Mouse (Mus musculus) v-Abl transformed pro-B cells (cell line): ENCODE results near the gene Lamb1.

Source experiments
- in situ Hi-C, 2 experiments: fragments of 400-800 bp; cut with MboI; formaldehyde crosslinking; loops; one replicate each; pipeline ENCODE4 v1.15.1; 2025; ENCODE audit not compliant: unreplicated experiment in 2 of 2

Lamb1 gene

DNA sequence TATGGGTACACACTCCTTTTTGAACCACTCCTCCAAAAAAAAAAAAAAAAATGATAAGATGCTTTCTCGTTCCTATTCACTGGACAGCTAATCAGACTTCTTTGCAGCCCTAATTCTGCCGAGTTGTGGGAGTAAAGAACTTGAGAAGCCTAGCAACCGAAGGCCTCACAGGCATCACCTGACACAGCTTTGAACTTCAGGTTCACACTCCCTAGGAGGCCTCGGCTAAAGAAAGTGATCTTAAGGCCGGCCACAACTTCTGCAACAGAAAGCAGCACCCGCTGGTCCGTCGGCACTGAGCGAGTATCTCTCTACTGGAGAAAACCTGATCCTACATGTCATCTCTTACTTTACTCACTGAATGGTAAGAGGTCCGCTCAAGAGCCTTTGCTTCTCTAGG lies 16.4 kb upstream of the Lamb1 start:
- in situ Hi-C loops, result no loop called here

DNA sequence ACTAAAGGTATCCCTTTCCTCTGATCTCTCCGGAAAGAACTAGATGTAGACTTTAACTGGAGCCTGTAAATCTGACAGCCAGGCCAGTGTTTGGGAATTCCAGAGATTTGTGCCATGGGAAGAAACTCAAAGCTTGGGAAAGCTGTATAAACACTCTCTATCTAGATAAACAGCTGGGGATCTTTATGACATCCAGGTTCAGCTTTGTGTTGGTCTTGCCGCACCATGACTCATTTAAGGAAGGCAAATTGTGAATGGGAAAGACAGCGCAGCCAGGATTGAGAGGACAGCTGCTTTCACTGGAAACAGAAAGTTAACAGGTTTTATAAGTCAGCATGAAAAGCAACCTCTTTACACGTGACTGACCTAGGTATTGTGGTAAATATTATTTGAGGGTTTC lies 12.8 kb upstream of the Lamb1 start:
- in situ Hi-C loops, result no loop called here

DNA sequence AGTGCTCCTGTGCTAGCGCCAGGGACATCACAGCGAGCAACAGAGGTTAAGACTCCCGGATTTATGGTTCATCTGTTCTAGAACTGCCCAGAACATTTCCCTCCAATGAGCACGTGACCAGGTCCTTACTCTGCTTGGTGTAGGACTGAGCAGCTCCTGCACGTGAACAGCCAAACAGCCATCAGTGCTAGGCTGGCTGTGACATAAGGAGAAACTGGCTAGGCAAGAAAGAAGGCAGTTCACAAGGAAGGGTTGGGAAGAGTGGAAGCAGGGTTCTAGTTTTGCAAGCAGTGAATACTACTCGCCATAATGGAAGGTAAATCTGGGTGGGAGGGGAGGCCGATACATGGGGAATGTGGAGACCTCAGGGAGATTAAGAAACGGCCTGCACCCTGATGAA lies 10.1 kb upstream of the Lamb1 start:
- in situ Hi-C loops, result no loop called here

DNA sequence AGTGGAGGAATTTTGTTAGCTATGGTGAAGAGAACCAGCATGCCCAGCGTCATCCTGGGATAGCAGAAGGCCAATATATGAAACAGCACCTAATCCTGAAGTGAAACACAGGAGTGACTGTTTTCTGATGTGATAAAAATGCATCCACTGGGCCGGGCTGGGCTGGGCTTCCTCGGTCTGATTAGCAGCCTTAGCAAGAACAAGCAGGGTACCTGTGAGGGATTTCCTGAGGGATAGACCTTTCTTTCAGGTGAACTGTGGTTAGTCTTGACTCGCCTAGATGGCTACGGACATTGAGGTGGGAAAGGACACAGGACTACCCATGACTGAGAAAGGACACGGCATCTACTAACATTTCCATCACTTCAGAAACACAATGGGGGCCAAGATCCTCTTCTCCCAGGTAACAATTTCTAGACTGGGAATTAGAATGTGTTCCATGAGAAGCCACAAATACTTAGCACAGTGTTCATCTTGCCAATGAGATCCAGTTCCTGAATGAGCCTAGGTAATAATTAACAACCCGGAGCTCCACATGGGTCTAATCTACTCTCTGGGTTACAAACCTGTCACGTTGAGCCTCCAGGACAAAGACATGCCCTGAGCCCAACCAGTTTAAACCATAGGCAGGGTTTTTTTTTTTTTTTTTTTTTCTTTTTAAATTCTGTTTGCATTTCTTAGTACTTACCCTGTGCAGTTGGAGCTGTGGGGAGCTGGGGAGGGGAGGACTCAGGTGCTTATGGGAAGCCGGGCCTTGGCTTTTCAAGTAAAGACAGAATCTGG lies 8.7 kb upstream of the Lamb1 start:
- in situ Hi-C loops, result no loop called here

DNA sequence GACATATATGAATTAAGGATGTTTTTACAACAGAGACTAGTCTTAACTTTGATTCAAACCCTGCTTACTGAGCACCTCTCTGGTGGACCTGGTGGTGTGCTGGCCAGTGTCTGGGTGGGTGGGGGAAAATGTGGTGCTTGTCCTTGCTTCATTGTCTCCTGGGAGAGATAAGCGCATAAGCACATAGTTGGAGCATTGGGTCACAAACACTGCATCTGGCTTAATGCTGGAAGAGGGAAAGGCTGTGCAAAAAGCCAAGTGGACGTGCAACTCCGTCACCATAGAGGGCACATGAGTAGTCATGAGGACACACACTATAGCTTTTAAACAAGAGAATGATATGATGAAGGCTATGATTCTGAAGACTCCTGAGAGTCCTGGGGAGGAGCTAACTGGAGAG lies 3.2 kb upstream of the Lamb1 start:
- in situ Hi-C loops, result no loop called here

DNA sequence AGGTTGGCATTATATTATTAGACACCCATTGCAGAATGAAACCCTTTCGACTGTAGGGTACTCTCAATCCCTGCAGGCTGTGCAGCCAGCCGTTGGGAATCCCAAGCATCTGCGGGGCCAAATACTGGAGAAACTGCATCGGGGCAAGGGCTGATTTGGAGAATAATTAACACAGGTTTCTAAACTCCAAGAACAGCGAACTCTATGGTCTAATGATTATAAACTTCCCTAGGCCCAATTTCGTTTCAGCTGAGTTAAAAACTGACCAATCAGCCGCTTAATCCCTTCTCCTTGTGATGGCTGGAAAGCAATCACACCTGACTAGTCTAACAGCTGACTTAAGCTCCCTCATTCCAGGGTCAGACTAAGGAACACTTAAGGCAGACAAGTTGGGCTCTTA lies 1.1 kb upstream of the Lamb1 start:
- in situ Hi-C loops, result no loop called here

DNA sequence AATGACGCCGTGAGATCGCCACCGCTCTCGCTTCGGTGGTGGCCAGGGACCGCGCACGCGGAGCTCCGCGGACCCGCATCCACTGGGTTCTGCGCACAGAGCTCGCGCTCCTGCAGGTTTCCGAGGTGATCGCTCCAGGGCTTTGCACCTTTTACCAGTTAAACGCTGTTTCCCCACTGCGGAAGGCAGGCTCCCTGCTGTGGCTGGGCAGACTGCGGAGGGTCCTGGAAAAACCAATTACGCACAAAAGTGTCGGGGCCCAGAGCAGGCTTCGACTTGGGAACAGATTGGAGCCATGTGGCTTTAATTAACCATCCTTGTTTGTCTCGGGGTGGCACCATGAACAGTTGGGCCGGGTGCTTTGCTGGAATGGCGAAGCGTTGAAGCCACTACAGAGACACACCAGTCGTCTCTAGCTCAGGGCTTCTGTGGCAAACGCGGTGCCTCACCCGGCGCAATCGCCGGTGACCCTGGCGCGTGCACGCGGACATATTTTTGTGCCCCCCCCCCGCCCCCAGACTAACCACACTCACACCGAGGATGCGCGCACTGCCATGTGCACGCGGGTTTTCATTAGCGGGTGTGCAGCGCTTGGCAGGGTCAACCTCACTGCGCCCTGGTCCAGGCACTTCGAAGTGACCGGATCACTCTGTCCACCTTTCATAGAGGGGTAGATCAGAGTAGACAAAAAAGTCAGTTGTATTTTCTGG lies 843 bp downstream of the Lamb1 start:
- in situ Hi-C loops, result no loop called here

DNA sequence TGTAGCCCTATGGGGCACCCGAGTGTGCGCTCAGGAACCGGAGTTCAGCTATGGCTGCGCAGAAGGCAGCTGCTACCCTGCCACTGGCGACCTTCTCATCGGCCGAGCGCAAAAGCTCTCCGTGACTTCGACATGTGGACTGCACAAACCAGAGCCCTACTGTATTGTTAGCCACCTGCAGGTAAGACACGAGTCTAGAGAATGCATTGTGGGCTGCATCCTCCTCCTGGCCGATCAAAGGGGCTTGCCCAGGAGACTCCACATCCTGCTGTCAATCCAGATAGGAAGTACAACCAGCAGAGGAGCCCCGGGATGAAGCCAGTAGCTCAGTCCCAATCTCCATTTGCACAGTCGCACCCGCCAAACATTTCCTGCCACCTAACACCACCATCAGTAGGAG lies 1.7 kb downstream of the Lamb1 start:
- in situ Hi-C loops, result no loop called here

DNA sequence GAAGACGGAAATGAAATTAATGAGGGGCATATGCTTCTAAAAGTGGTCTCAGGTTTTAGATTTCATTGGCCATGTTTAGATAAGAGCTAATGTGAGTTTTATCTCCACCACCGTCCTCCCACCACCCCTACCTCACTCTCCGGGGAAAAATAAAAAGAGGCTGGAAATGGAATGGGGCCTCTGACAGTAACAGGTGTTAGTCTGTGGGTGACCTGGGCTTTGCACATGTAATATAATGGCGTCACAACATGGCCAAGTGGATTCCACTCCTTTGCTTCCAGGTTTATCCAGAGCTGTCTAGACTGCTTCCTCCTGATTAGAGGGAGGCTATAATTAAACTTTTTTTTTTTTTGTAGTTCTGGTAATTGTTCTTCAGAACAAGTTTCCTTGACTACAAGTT lies 2.3 kb downstream of the Lamb1 start:
- in situ Hi-C loops, result no loop called here

DNA sequence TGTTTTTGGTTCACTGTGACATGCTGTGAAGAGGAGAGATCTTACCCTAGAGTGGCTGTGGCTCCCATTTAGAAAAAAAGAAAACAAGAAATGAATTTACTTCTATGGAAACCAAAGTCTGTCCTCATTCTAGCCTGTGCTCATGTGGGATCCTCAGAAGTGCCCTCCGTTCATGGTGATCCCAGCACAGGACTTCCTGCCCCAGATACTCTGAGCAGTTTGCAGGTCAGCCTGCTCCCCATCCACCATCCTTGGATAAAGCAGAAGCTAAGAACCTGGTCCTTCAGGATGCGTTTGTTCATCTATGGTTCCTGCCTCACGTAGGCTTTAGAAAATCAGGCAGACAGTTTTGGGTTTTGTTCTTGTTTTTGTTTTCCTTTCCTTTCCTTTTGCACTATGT lies 3.3 kb downstream of the Lamb1 start:
- in situ Hi-C loops, result no loop called here

DNA sequence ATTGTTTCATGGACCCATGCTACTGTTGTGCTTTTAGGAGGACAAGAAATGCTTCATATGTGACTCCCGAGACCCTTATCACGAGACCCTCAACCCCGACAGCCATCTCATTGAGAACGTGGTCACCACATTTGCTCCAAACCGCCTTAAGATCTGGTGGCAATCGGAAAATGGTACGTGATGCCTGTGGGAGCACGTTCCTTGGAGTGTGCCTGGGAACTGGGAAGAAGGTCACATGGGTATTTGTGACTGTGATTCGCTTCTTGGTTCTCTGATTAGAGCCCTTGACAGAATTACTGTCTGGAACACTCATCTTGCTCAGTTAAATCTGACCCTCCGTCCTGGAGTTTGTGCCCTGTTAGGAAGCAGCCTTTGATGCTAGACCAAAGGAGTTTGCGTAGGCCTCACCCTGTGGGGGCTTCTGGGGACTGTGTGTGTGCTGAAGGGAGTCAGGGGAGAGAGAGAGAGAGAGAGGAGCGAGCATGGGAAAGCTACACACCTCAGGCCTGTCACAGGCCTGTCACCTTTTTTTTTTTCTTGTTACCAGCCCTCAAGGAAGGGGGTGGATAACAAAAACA lies 4.1 kb downstream of the Lamb1 start:
- in situ Hi-C loops, result no loop called here

DNA sequence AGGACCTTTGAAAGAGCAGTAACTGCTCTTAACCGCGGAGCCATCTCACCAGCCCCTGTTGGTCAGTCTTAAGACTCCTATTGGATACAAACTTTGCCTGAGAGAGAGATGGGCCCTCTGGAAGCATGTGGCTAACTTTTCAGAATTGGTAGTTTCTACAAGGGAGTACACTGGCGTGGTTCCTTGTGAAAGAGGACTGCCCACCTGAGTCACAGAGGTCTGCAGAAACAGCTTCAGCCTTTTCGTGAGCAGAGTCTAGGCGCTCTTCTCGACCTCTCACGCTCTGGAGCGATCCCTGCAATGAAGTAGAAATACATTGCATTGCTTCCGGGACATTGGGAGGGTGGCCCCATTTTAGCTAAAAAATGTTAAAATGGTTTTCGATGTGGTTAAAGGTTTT lies 5.3 kb downstream of the Lamb1 start:
- in situ Hi-C loops, result no loop called here

DNA sequence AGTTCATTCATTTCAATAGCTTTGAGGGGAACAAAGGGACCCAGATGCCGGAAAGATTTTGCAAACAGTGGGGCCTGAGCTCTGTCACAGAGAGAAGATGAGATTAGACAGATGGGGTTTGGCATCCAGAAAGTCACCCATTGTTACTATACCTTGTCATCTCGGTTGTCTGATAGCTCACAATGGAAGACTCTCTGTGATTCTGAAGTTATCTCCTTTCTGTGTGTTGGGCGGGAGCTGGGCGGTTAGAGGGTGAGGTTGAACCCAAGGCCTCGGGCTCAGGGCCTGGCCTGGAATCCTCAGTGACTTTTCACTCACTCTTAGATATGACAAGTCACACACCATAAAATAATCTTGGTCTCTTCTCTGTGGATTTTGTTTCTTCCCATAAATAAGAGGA lies 5.7 kb downstream of the Lamb1 start:
- in situ Hi-C loops, result no loop called here

DNA sequence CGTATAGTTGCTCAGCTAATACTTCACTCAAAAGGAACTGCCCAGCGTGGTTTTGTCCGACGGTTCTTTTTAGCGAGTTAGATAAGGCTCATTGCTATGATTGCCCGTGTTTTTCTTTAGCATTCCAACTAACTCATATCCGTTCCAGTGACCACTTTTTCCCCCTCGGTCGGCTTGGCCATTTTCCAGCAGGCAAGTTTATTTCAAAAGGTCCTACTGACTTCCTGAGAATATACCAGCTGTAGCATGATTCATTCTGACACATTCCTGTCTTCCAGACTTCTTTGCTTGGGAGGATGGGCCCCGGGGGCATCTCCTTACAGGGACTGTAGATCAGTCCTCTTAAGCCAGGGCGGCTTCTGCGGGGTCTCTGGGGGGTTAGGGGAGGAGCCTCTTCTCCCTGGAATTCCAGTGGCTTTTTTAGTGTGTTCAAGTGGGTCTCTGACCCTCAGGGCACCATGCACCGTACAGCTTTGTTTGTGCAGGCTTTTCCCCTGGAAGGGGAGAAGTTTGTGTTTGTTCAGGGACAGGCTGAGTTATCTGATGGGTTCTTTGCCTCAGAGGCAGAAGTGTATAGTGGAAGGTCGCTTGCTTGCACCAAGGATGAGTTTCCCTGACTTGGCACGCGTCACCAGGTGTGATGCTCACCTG lies 6.5 kb downstream of the Lamb1 start:
- in situ Hi-C loops, result no loop called here

DNA sequence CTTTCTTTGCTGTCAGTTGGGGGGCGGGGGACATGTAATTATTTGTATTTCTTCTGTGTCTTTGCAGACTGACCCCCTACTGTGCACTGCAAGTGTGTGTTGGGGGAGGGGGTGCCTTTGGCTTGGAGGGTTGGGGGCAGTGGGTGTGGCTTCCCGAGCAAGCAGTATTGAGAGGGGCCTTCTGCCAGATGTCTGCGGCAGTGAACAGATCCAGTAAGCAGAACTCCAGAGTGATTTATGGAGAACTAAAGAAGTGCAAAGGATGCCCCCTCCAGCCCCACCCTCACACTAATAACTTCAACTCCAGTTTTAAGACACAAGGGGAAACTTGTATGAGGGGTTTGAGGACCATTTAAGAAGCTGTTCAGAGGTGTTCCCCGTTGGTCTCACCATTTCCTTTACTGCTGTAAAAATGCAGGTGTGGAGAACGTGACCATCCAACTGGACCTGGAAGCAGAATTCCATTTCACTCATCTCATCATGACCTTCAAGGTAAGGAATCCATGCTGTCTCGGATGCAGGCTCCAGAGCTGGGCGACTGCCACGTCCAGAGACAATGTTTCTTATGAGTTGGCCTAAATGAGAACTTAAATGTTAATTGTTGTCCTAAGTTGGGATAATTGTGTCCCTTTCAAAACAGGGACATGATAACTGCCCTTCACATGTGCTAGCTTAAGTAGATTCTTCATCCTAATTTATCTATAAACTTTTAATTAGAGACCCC lies 7.1 kb downstream of the Lamb1 start:
- in situ Hi-C loops, result no loop called here

DNA sequence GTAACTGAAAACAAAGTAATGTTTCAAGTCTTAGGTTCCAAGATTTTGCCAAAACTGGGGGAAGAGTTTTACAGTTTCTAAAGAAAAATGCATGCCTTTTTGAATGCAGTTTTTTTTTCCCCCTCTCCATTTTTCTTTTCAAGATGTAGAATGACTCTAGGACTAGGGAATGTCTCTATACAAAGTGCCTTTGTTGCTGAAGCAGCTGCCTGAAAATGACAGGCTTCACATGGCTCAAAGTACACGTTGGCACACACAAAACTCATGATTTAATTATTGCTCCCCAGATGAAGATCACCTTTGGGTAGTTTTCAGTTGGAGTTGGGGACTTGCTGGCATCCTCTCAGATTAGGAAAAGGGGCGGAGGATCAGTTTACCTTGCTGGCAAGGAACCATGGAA lies 7.8 kb downstream of the Lamb1 start:
- in situ Hi-C loops, result no loop called here

DNA sequence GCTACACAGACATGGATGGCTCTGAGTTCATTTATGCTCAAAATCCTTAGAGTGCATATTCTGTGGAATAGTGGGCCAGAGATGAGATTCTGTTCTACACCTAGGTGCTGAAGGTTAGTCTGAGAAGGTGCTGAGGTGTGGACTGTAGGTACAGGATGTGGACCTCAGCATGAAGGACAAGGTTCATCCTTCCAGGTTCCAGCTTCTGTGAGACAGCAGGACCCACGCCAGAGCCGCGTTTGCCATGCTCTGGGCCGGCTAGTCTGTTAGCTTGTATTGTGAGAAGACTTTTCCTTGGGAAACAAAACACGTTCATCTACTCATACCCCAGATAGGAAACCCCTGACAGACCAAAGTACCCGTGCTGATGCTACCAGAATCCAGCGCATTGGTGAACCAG lies 8.6 kb downstream of the Lamb1 start:
- in situ Hi-C loops, result no loop called here

DNA sequence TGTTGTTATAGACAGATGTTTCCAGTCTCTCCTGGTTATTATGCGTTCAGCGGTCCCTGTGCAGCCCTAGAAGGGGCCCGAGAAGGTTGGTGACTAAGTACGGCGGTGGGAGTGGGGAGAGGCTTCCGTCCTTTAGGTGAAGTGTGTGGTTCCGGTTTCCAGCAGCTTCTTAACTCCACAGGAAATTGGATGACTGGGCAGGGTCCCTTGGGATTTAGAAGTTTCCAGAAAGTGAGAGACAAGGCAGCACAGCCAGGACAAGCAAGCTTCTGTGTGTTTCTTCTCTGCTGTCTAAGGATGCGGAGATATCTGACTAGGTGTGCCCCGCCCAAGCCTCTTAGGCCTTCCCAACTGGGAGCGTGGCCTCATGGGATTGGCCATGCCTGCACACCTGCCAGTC lies 10.4 kb downstream of the Lamb1 start:
- in situ Hi-C loops, result no loop called here

DNA sequence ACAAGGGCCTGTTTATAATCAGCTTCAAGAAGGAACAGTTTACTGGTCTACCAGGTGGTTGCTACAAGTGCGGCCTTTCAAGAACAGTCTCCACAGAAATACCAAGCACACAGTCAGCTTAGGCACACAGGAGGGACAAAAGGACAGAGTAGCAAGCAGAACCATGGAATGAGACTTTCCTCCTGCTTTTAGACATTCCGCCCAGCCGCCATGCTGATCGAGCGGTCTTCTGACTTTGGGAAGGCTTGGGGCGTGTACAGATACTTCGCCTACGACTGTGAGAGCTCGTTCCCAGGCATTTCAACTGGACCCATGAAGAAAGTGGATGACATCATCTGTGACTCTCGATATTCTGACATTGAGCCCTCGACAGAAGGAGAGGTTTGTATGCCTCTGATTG lies 13.2 kb downstream of the Lamb1 start:
- in situ Hi-C loops, result no loop called here

DNA sequence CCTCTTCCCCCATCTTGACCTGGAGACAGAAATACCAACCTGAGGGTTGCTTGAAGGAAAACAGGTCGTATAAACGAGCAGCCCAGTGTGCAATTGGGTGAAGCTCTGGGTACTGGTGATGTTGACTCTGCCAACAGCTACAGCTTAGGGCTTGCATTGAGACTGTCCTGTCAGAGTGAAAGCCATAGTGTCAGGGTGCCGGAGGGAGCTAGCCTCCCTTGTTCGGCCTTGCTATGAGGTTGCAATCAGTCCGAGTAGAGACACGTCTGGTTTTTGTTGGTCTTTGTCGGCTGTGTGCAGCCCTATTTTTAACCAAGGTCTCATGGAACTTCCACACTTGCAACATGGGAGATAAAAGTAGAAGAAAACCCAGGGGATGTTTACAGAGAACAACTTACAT lies 15.3 kb downstream of the Lamb1 start:
- in situ Hi-C loops, result no loop called here

DNA sequence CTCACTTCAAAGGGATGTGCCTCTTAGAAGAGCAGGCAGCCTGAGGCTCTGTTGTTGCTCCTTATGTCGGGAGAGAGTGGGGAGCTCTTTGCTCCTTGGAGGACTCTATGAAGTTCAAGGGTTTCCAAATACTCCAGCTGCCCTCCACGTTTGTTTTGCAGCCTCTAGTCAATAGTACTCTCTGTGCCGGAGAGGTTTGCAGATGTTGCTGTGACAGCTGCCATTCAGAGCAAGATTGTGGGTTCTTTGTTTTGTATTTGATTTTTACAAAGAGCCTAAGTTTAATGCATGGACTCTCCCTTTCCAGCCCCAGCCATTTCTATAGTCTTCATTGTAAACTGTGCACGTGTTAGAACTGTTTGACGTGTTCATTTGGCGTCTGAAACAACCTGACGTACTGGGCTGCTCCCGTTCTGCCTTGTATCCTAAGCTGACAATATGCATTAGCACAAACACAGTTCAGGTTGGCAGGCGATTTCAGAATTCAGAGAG lies 16.1 kb downstream of the Lamb1 start:
- in situ Hi-C loops, result no loop called here
